Mouse (Mus musculus): ENCODE measurements around the gene Usp36. TPM values are rescaled to one million over a fixed set of nuclear protein-coding genes. Genes with fewer than 3 reads are reported as not detected.

Gene Usp36
- polyA plus RNA-seq, 1 experiment: 14.8 TPM

- no peak overlapping the region for H3K4me3 ChIP-seq (replicated peaks)
Observed at GRCm38 (mm10) chr11:118275092-118275491, 15.0 kb downstream of the Usp36 start.

GRCm38 (mm10) chr11:118269827-118270226, 20.2 kb downstream of the Usp36 start:
- Histone ChIP-seq H3K9me3 (no peaks in the 10 kb centered on the region), H3K4me1 (peaks cover 14% of the 10 kb centered on the region), H3K27me3 (replicated peaks) (no peaks in the 10 kb centered on the region), H3K36me3 (replicated peaks; ENCODE audit: low read length) (peaks cover 96% of the 10 kb centered on the region), H3K4me3 (replicated peaks) (no peak overlapping the region)
- no peak for TF ChIP-seq FLI1 (IDR thresholded peaks at IDR 0.05; ENCODE audit: low read length)
- TF ChIP-seq GATA1 (IDR thresholded peaks at IDR 0.05; ENCODE audit: borderline replicate concordance, low read length): no peak

More at GRCm38 (mm10) chr11:118275092-118275491, 15.0 kb downstream of the Usp36 start:
- Histone ChIP-seq H3K36me3 (replicated peaks; ENCODE audit: low read length) (peaks cover 97% of the 10 kb centered on the region), H3K4me1 (no peaks in the 10 kb centered on the region), H3K27me3 (replicated peaks) (no peaks in the 10 kb centered on the region), H3K9me3 (no peaks in the 10 kb centered on the region)
- no peak for TF ChIP-seq GATA1 (IDR thresholded peaks at IDR 0.05; ENCODE audit: borderline replicate concordance, low read length)
- TF ChIP-seq FLI1 (IDR thresholded peaks at IDR 0.05; ENCODE audit: low read length): no peak

- peaks cover 14% of the 10 kb centered on the region for H3K4me1 ChIP-seq
- no peak for TF ChIP-seq GATA1 (IDR thresholded peaks at IDR 0.05; ENCODE audit: borderline replicate concordance, low read length)
- no peak for TF ChIP-seq FLI1 (IDR thresholded peaks at IDR 0.05; ENCODE audit: low read length)
- peaks cover 96% of the 10 kb centered on the region for H3K36me3 ChIP-seq (replicated peaks; ENCODE audit: low read length)
Observed at GRCm38 (mm10) chr11:118266666-118267046, 23.4 kb downstream of the Usp36 start.

GRCm38 (mm10) chr11:118266044-118266665, 23.9 kb downstream of the Usp36 start:
- no peak overlapping the region for H3K4me3 ChIP-seq (replicated peaks)
- no peaks in the 10 kb centered on the region for H3K27me3 ChIP-seq (replicated peaks)
- peaks cover 96% of the 10 kb centered on the region for H3K36me3 ChIP-seq (replicated peaks; ENCODE audit: low read length)
- H3K4me1 ChIP-seq: peaks cover 16% of the 10 kb centered on the region
- TF ChIP-seq GATA1 (IDR thresholded peaks at IDR 0.05; ENCODE audit: borderline replicate concordance, low read length) (no peak), FLI1 (IDR thresholded peaks at IDR 0.05; ENCODE audit: low read length) (no peak)
- H3K9me3 ChIP-seq: no peaks in the 10 kb centered on the region

More at GRCm38 (mm10) chr11:118266666-118267046, 23.4 kb downstream of the Usp36 start:
- H3K9me3 ChIP-seq: no peaks in the 10 kb centered on the region
- H3K4me3 ChIP-seq (replicated peaks): no peak overlapping the region
- H3K27me3 ChIP-seq (replicated peaks): no peaks in the 10 kb centered on the region

- no peaks in the 10 kb centered on the region for H3K9me3 ChIP-seq
- no peak overlapping the region for H3K4me3 ChIP-seq (replicated peaks)
- peaks cover 22% of the 10 kb centered on the region for H3K4me1 ChIP-seq
- no peaks in the 10 kb centered on the region for H3K27me3 ChIP-seq (replicated peaks)
- peaks cover 98% of the 10 kb centered on the region for H3K36me3 ChIP-seq (replicated peaks; ENCODE audit: low read length)
- TF ChIP-seq GATA1 (IDR thresholded peaks at IDR 0.05; ENCODE audit: borderline replicate concordance, low read length) (no peak), FLI1 (IDR thresholded peaks at IDR 0.05; ENCODE audit: low read length) (no peak)
Observed at GRCm38 (mm10) chr11:118265621-118266020, 24.4 kb downstream of the Usp36 start.

GRCm38 (mm10) chr11:118263146-118263545, 26.9 kb downstream of the Usp36 start:
- Histone ChIP-seq H3K4me1 (peaks cover 26% of the 10 kb centered on the region), H3K36me3 (replicated peaks; ENCODE audit: low read length) (peaks cover 100% of the 10 kb centered on the region), H3K27me3 (replicated peaks) (no peaks in the 10 kb centered on the region), H3K9me3 (no peaks in the 10 kb centered on the region), H3K4me3 (replicated peaks) (no peak overlapping the region)
- TF ChIP-seq FLI1 (IDR thresholded peaks at IDR 0.05; ENCODE audit: low read length) (no peak), GATA1 (IDR thresholded peaks at IDR 0.05; ENCODE audit: borderline replicate concordance, low read length) (no peak)

GRCm38 (mm10) chr11:118260081-118260480, 30.0 kb downstream of the Usp36 start:
- no peaks in the 10 kb centered on the region for H3K9me3 ChIP-seq
- peaks cover 92% of the 10 kb centered on the region for H3K36me3 ChIP-seq (replicated peaks; ENCODE audit: low read length)
- no peak overlapping the region for H3K4me3 ChIP-seq (replicated peaks)
- peaks cover 12% of the 10 kb centered on the region for H3K4me1 ChIP-seq
- no peak for TF ChIP-seq GATA1 (IDR thresholded peaks at IDR 0.05; ENCODE audit: borderline replicate concordance, low read length)
- TF ChIP-seq FLI1 (IDR thresholded peaks at IDR 0.05; ENCODE audit: low read length): no peak
- H3K27me3 ChIP-seq (replicated peaks): no peaks in the 10 kb centered on the region

GRCm38 (mm10) chr11:118259580-118259979, 30.5 kb downstream of the Usp36 start:
- Histone ChIP-seq H3K36me3 (replicated peaks; ENCODE audit: low read length) (peaks cover 91% of the 10 kb centered on the region), H3K4me1 (peaks cover 12% of the 10 kb centered on the region), H3K9me3 (no peaks in the 10 kb centered on the region), H3K27me3 (replicated peaks) (no peaks in the 10 kb centered on the region), H3K4me3 (replicated peaks) (no peak overlapping the region)
- TF ChIP-seq GATA1 (IDR thresholded peaks at IDR 0.05; ENCODE audit: borderline replicate concordance, low read length) (no peak), FLI1 (IDR thresholded peaks at IDR 0.05; ENCODE audit: low read length) (no peak)

- no peaks in the 10 kb centered on the region for H3K27me3 ChIP-seq (replicated peaks)
- peaks cover 23% of the 10 kb centered on the region for H3K4me1 ChIP-seq
- no peak overlapping the region for H3K4me3 ChIP-seq (replicated peaks)
- TF ChIP-seq GATA1 (IDR thresholded peaks at IDR 0.05; ENCODE audit: borderline replicate concordance, low read length) (no peak), FLI1 (IDR thresholded peaks at IDR 0.05; ENCODE audit: low read length) (no peak)
- H3K36me3 ChIP-seq (replicated peaks; ENCODE audit: low read length): peaks cover 68% of the 10 kb centered on the region
- H3K9me3 ChIP-seq: no peaks in the 10 kb centered on the region
Observed at GRCm38 (mm10) chr11:118256371-118256770, 33.7 kb downstream of the Usp36 start.

- no peak overlapping the region for H3K4me3 ChIP-seq (replicated peaks)
- H3K9me3 ChIP-seq: no peaks in the 10 kb centered on the region
- H3K36me3 ChIP-seq (replicated peaks; ENCODE audit: low read length): peaks cover 48% of the 10 kb centered on the region
- peaks cover 16% of the 10 kb centered on the region for H3K4me1 ChIP-seq
- TF ChIP-seq FLI1 (IDR thresholded peaks at IDR 0.05; ENCODE audit: low read length) (no peak), GATA1 (IDR thresholded peaks at IDR 0.05; ENCODE audit: borderline replicate concordance, low read length) (no peak)
- no peaks in the 10 kb centered on the region for H3K27me3 ChIP-seq (replicated peaks)
Observed at GRCm38 (mm10) chr11:118254159-118254951, 35.7 kb downstream of the Usp36 start.
